Mouse (Mus musculus): ENCODE measurements around the gene Ttc29. TPM values are rescaled to one million over a fixed set of nuclear protein-coding genes. Genes with fewer than 3 reads are reported as not detected.

The Ttc29 gene
- not detected in 2 replicates for polyA plus RNA-seq (2015; fragmentation: Nextera tagmentation; extraction: Ambion mirVana)

DNA sequence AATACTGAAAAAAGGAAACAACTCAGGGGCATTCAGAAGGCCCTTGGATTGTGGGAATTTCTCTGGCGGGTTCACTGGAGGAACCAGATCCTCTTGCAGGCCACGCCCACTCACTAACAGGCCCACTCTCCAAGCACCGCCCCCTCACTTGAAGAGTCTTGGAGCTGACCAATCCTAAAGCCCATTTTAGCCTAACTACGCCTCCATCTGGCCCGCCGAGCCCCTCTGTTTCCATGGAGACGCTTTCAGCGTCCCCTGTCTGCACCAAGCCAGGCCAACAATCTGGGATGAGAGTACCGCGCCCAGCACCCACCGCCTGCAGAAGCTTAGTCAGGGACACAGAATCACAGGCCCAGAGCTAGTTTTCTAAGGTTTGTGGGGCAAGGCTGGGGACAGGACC lies at the start of gene Ttc29:
TSS of gene Ttc29 (plus strand) at position 224 of the 400 bp plus-strand sequence.
- ATAC-seq (replicated peaks; ENCODE audit: low FRiP score), result peak; percentile 98
- no peaks in the 10 kb centered on the region for H3K27me3 ChIP-seq
- H3K4me1 ChIP-seq, result peaks cover 9% of the 10 kb centered on the region
- peak within 1 kb of the TSS; percentile 50 for H3K4me2 ChIP-seq
- no peaks in the 10 kb centered on the region for H3K9me3 ChIP-seq (replicated peaks)
- no peak within 1 kb of the TSS for H3K9ac ChIP-seq
- H3K4me3 ChIP-seq (replicated peaks), result no peak within 1 kb of the TSS
- 1% methylated on average over 11 of the region's 11 CpGs for WGBS
- no peaks in the 10 kb centered on the region for H3K36me3 ChIP-seq
- H3K27ac ChIP-seq, result no peak within 1 kb of the TSS

DNA sequence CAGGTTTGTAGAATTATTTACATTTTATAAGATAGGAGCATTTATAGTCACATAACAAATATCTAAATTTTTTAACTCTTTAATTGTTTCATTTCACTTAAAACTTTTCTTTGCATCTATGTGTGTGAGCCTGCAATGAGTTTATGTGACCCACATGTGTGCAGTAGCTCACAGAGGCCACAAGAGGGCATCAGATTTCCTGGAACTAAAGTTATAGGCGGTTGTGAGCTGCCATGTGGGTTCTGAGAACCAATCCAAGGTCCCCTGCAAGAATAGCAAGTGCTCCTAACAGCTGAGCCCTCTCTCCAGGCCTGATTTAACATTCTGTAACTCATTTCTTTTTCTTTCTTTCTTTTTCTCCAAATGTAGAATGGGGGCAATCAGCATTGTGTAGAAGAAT lies 41.7 kb upstream of the Ttc29 start:
- WGBS, result 89% methylated on average over 1 of the region's 1 CpGs
- no peaks in the 10 kb centered on the region for H3K36me3 ChIP-seq
- H3K9ac ChIP-seq, result no peak overlapping the region
- H3K27ac ChIP-seq, result no peak overlapping the region
- no peaks in the 10 kb centered on the region for H3K4me1 ChIP-seq
- no peak for ATAC-seq (replicated peaks; ENCODE audit: low FRiP score)
- H3K4me3 ChIP-seq (replicated peaks), result no peak overlapping the region
- H3K9me3 ChIP-seq (replicated peaks), result no peaks in the 10 kb centered on the region
- no peaks in the 10 kb centered on the region for H3K27me3 ChIP-seq
- H3K4me2 ChIP-seq, result no peak overlapping the region

DNA sequence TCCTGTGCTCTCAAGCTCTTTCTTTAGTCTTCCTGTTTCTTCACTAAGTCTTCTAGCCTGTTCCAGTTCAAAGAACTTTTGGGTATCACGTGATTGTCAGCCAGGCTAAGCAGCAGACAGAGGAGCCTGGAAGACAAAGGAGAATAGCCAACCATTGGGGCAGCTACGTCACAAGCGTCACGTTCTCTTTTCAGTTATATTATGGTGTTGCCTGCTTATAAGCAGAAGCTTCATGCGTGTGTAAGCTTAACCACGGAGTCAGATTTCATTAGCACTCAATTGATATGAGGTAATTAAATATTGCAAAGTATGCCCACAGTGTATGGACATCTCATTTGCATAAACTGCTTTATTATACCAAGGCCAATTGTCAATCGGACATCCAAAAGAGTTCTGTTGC lies 30.4 kb upstream of the Ttc29 start:
- no peak for ATAC-seq (replicated peaks; ENCODE audit: low FRiP score)
- WGBS, result 74% methylated on average over 7 of the region's 7 CpGs
- no peaks in the 10 kb centered on the region for H3K36me3 ChIP-seq
- no peak overlapping the region for H3K9ac ChIP-seq
- no peak overlapping the region for H3K27ac ChIP-seq
- no peaks in the 10 kb centered on the region for H3K9me3 ChIP-seq (replicated peaks)
- H3K4me2 ChIP-seq, result no peak overlapping the region
- H3K4me1 ChIP-seq, result no peaks in the 10 kb centered on the region
- no peak overlapping the region for H3K4me3 ChIP-seq (replicated peaks)
- no peaks in the 10 kb centered on the region for H3K27me3 ChIP-seq

DNA sequence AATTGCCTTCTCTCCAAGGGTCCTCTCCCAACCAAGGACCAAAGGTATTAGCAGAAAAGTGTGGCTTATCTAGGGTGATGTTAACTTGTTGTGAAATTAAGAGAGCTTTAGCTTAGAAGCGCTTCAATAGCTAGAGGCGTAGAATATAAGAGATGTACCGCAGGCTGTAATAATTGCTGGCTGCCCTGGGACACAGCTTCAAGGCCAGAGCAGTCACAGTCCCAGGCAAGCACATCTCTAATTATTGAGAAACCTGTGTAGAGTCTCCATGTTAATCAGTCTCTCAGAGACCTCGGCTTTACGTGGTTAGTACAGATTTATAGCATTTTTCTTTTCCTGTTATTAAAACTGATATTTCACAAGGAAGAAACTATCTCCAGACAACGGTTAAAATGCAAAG lies 29.7 kb upstream of the Ttc29 start:
- H3K27ac ChIP-seq, result no peak overlapping the region
- no peak overlapping the region for H3K4me3 ChIP-seq (replicated peaks)
- 83% methylated on average over 6 of the region's 6 CpGs for WGBS
- H3K4me1 ChIP-seq, result no peaks in the 10 kb centered on the region
- H3K4me2 ChIP-seq, result no peak overlapping the region
- no peaks in the 10 kb centered on the region for H3K36me3 ChIP-seq
- H3K9me3 ChIP-seq (replicated peaks), result no peaks in the 10 kb centered on the region
- H3K9ac ChIP-seq, result no peak overlapping the region
- ATAC-seq (replicated peaks; ENCODE audit: low FRiP score), result no peak
- no peaks in the 10 kb centered on the region for H3K27me3 ChIP-seq

DNA sequence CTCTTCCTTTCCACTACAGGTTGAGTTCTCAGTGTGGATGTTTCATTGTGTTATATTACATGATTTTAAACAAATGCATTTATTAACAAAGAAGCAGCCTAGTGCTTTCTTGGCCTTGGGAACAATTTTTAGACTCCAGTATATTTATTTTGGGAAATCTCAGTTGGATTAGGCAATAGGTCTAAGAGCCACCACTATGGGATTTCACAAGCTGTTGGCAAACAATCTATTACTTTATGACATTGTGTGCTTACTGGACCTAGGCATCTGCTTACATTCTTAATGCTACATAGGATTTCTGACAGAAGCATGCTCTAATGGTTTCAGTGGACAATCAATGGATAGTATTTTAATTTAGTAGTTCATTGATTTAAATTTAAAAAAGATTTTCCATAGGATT lies 26.0 kb upstream of the Ttc29 start:
- Histone ChIP-seq H3K27ac (no peak overlapping the region), H3K36me3 (no peaks in the 10 kb centered on the region), H3K4me2 (no peak overlapping the region), H3K4me1 (no peaks in the 10 kb centered on the region), H3K4me3 (replicated peaks) (no peak overlapping the region), H3K9ac (no peak overlapping the region), H3K27me3 (no peaks in the 10 kb centered on the region), H3K9me3 (replicated peaks) (no peaks in the 10 kb centered on the region)
- no peak for ATAC-seq (replicated peaks; ENCODE audit: low FRiP score)

DNA sequence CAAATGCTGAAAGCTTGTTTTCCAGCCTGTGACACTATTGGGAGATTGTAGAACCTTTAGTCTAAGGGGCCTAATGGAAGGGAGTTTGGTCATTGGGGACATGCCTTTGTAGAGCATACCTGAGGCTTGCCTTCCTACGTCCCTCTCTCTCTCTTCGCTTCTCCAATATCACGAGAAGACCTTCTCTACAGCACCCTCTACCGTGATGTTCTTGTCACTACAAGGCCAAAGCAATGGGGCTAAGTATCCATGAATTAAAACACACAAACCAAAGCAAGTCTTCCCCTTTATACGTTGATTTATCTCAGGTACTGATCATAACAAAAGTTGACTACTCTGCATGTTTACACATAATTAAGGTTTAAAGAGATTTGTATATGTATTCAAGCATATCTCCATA lies 8.9 kb upstream of the Ttc29 start:
- H3K9me3 ChIP-seq (replicated peaks), result no peaks in the 10 kb centered on the region
- ATAC-seq (replicated peaks; ENCODE audit: low FRiP score), result no peak
- WGBS, result 36% methylated on average over 5 of the region's 5 CpGs
- no peaks in the 10 kb centered on the region for H3K36me3 ChIP-seq
- H3K27me3 ChIP-seq, result no peaks in the 10 kb centered on the region
- H3K4me2 ChIP-seq, result no peak overlapping the region
- H3K9ac ChIP-seq, result no peak overlapping the region
- H3K4me1 ChIP-seq, result no peaks in the 10 kb centered on the region
- H3K27ac ChIP-seq, result no peak overlapping the region
- H3K4me3 ChIP-seq (replicated peaks), result no peak overlapping the region

DNA sequence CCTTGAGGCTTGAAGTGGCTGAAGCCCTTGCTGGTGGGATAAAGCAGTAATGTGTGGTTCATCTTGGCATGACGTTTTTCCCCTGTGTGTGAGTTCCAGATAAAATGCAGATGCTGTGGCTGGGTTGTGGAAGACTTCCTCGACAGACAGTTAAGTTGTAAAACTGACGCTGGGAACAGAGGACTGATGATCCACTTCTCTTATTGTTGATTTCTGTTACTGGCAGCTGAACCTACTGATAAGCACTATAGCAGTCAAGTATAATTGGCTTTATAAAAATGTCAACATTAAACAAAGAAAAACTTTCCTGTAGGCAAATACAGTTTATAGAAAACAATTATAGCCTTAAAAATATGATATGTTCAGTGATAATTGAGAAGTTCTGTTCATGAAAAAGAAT lies 2.7 kb upstream of the Ttc29 start:
- no peak overlapping the region for H3K27ac ChIP-seq
- no peak overlapping the region for H3K4me3 ChIP-seq (replicated peaks)
- no peak overlapping the region for H3K4me2 ChIP-seq
- no peak for ATAC-seq (replicated peaks; ENCODE audit: low FRiP score)
- 42% methylated on average over 3 of the region's 3 CpGs for WGBS
- H3K4me1 ChIP-seq, result peaks cover 9% of the 10 kb centered on the region
- no peaks in the 10 kb centered on the region for H3K9me3 ChIP-seq (replicated peaks)
- H3K27me3 ChIP-seq, result no peaks in the 10 kb centered on the region
- H3K36me3 ChIP-seq, result no peaks in the 10 kb centered on the region
- no peak overlapping the region for H3K9ac ChIP-seq

DNA sequence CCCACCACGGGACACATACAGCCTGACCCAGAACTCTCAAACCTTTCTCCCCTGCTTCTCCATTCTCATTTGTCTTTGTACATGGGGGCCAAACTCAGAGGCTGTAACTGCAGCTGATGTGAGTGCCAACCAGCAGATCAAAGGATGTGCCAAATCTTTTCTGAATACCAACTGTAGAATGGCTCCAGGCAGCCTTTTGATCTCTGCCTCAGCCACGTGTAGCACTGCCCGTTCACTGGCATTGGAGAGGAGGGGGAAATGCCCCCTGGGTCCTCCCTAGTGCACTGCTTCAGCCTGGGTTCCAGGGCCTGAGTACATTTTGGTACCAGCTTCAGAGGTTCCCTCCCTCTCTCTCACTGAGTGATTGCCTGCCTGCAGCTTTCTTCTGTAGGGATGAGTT lies 1.5 kb downstream of the Ttc29 start:
- H3K4me3 ChIP-seq (replicated peaks), result no peak overlapping the region
- 10% methylated on average over 3 of the region's 3 CpGs for WGBS
- H3K4me1 ChIP-seq, result peaks cover 9% of the 10 kb centered on the region
- no peaks in the 10 kb centered on the region for H3K27me3 ChIP-seq
- H3K4me2 ChIP-seq, result no peak overlapping the region
- no peak overlapping the region for H3K9ac ChIP-seq
- no peak overlapping the region for H3K27ac ChIP-seq
- no peaks in the 10 kb centered on the region for H3K9me3 ChIP-seq (replicated peaks)
- no peaks in the 10 kb centered on the region for H3K36me3 ChIP-seq
- no peak for ATAC-seq (replicated peaks; ENCODE audit: low FRiP score)

DNA sequence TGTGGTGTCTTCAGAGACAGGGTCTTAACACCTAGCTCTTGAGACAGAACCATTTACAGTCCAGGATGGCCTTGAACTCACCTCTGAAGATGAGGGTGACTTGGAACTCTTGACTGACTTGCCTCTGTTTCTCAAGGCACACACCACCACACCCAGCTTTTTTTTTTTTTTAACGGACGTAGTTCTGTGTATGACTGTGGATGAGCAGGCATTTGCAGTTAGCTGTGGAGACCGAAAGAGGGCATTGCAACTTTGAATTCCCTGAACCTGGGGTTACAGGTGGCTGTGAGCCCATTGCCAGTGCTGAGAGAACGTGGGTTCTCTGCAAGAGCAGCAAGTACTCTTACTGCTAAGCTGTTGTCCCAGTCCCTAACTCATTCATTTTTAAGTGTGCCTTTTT lies 13.0 kb downstream of the Ttc29 start:
- Histone ChIP-seq H3K9me3 (replicated peaks) (no peaks in the 10 kb centered on the region), H3K9ac (no peak overlapping the region), H3K4me3 (replicated peaks) (no peak overlapping the region), H3K4me1 (no peaks in the 10 kb centered on the region), H3K4me2 (no peak overlapping the region), H3K36me3 (no peaks in the 10 kb centered on the region), H3K27ac (no peak overlapping the region), H3K27me3 (no peaks in the 10 kb centered on the region)
- WGBS, result 75% methylated on average over 4 of the region's 4 CpGs
- no peak for ATAC-seq (replicated peaks; ENCODE audit: low FRiP score)

DNA sequence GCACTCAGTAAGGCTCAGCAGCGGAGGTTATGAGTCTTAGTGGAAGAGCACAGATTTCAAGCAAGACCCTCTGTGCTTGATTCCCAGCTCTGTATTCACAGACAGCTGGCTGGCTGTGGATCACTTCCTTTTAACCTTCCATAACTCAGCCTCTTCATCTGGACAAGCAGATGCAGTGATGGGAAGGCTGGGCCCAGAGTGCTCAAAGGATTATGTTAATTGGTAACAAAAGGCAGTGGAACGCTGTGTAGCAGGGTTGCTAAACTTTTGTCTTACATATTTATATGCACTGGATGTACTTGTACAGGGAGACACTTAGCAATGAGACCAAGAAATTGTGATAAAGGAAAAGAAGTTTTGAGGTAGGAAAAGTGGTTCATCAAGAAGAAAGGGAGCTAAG lies 17.6 kb downstream of the Ttc29 start:
- Histone ChIP-seq H3K36me3 (no peaks in the 10 kb centered on the region), H3K4me2 (no peak overlapping the region), H3K27me3 (no peaks in the 10 kb centered on the region), H3K9me3 (replicated peaks) (no peaks in the 10 kb centered on the region), H3K9ac (no peak overlapping the region), H3K4me1 (no peaks in the 10 kb centered on the region), H3K27ac (no peak overlapping the region), H3K4me3 (replicated peaks) (no peak overlapping the region)
- 76% methylated on average over 2 of the region's 2 CpGs for WGBS
- ATAC-seq (replicated peaks; ENCODE audit: low FRiP score), result no peak

DNA sequence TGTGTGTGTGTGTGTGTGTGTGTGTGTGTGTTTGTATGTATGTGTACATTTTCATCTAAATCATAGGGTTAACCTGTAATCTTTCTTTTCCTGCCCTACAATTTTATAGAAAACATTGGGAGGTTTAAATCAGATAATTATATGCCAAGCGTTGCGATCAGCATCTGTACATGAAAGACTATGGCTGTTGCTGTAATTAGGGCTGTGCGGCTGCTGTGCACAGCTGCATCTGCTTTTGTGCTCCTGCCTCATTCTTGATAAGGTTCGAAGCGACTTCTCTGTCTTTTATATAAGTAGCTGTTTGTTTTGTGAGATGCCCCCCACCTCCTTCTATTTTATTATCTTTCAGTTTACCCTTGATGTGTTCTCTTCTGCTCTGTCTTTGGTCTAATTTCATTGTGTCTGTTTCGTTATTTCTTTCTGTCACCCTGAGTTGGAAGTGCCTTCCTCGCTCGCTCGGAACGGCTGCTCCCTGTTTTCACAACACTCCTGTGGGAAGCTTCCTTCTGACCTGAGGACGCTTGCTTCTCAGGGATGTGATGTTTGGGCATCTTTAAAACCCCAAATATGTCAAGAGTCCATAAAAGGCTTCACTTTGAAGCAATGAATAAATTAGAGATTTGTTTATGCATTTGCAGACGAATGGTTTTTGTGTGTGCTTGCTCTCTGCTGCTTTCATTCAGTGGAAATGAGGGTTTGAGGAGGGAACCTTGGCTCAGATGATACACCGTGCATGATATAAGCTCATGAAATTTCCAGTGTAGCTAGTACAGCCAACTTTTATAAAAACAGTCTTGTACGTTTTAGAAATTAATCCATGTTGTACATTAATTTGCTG lies 20.0 kb downstream of the Ttc29 start:
- Histone ChIP-seq H3K4me1 (no peaks in the 10 kb centered on the region), H3K9me3 (replicated peaks) (no peaks in the 10 kb centered on the region), H3K4me2 (no peak overlapping the region), H3K27ac (no peak overlapping the region), H3K9ac (no peak overlapping the region), H3K4me3 (replicated peaks) (no peak overlapping the region), H3K36me3 (no peaks in the 10 kb centered on the region), H3K27me3 (no peaks in the 10 kb centered on the region)
- ATAC-seq (replicated peaks; ENCODE audit: low FRiP score), result no peak
- 50% methylated on average over 14 of the region's 14 CpGs for WGBS

DNA sequence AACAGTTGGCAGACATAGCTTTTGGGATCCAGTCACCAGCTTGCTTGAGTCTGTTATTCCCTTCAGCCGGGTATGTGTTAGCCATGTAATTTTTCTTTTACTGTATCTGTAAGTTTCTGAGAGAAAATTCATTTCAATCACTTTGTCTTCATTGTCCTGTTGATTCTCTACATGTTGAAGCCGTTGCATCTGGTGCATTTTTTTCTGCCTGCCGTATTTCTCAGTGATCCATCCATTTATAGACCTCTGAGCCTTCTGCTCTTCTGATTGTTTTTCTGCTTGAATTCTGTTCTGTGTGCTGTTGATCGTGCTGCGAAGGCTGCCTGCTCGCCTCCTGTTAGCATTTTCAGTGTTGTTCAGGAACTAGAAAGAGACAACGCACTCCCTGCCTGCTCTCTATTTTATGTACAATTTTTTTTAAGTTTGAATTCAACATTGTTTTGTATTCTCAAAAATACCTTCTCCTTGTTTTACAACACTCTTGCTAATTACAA lies 20.7 kb downstream of the Ttc29 start:
- 79% methylated on average over 7 of the region's 7 CpGs for WGBS
- Histone ChIP-seq H3K4me2 (no peak overlapping the region), H3K9ac (no peak overlapping the region), H3K27me3 (no peaks in the 10 kb centered on the region), H3K4me3 (replicated peaks) (no peak overlapping the region), H3K9me3 (replicated peaks) (no peaks in the 10 kb centered on the region), H3K27ac (no peak overlapping the region), H3K4me1 (no peaks in the 10 kb centered on the region), H3K36me3 (no peaks in the 10 kb centered on the region)
- no peak for ATAC-seq (replicated peaks; ENCODE audit: low FRiP score)

All from kidney, embryonic 15.5 days (tissue).